Mouse (Mus musculus) liver, postnatal 0 days (tissue): ENCODE results near the gene Xylt2.

Source experiments
- CTCF ChIP-seq: sonication (generic); IDR thresholded peaks from 2 replicates; pipeline ENCODE4 v1.5.1; 2016; ENCODE audit warnings: antibody characterized with exemption, low read depth
- EP300 ChIP-seq: IDR thresholded peaks from 2 replicates; pipeline ENCODE4 v1.6.1; 2016; ENCODE audit warnings: antibody characterized with exemption, low read depth, mild to moderate bottlenecking

GRCm38 (mm10) chr11:94617646-94618045, 59.7 kb downstream of the Xylt2 start:
- TF ChIP-seq CTCF (no peak), EP300 (no peak)
